In genomic region chr5:149380388-149380916, GRCm38 (mm10) we compare ENCODE assay signal across 9 mouse cellular contexts. TPM values are rescaled to one million over a fixed set of nuclear protein-coding genes. Genes with fewer than 3 reads are reported as not detected.
A peak's percentile ranks its signal among the peaks of the same experiment; 100 is the strongest.
DNase-seq lines count a peak whose midpoint lies in the region; ATAC-seq lines count a peak whose summit lies in the region.
"Had no signal": no experiment of that assay in that cellular context is flagged by ENCODE, and none has a peak within 500 bp of the region (broad histone marks: within the 10 kb centered on the region; RNA-seq: fewer than 3 reads in every experiment).

No protein-coding gene starts in this region.

- ATAC-seq in intestine, embryonic 15.5 days: no peak
- ATAC-seq in intestine, embryonic 16.5 days: no peak

- intact Hi-C loops in left cerebral cortex, postnatal 14 days (cut with DNase I): no loop called here

- H3K27ac ChIP-seq in intestine, embryonic 15.5 days: 0 out of 2 replicates have a peak overlapping the region, but pooled peaks have one; percentile 32
- H3K27ac ChIP-seq in intestine, embryonic 16.5 days (ENCODE audit: low read length): no peak overlapping the region
- H3K27ac ChIP-seq: embryonic facial prominence, embryonic 12.5 days had no signal

- H3K4me3 ChIP-seq in intestine, embryonic 15.5 days (replicated peaks): no peak overlapping the region
- no peak overlapping the region for H3K4me3 ChIP-seq in intestine, embryonic 16.5 days (ENCODE audit: low read length)
- H3K4me3 ChIP-seq: embryonic facial prominence, embryonic 12.5 days had no signal

- H3K4me1 ChIP-seq in intestine, embryonic 15.5 days (replicated peaks): peaks cover 38% of the 10 kb centered on the region
- peaks cover 23% of the 10 kb centered on the region for H3K4me1 ChIP-seq in intestine, embryonic 16.5 days (ENCODE audit: control insufficient read depth, insufficient read depth, low read length)

- H3K9ac ChIP-seq in intestine, embryonic 15.5 days: no peak overlapping the region
- no peak overlapping the region for H3K9ac ChIP-seq in intestine, embryonic 16.5 days (ENCODE audit: low read depth, low read length)
- H3K9ac ChIP-seq: embryonic facial prominence, embryonic 12.5 days had no signal

- no peaks in the 10 kb centered on the region for H3K27me3 ChIP-seq in intestine, embryonic 15.5 days (replicated peaks)
- no peaks in the 10 kb centered on the region for H3K27me3 ChIP-seq in intestine, embryonic 16.5 days (replicated peaks; ENCODE audit: control insufficient read depth, insufficient read depth, low read length)
- H3K27me3 ChIP-seq: embryonic facial prominence, embryonic 12.5 days had no signal

- no peaks in the 10 kb centered on the region for H3K36me3 ChIP-seq in intestine, embryonic 15.5 days
- no peaks in the 10 kb centered on the region for H3K36me3 ChIP-seq in intestine, embryonic 16.5 days (ENCODE audit: control insufficient read depth, insufficient read depth, low read length)
- H3K36me3 ChIP-seq: embryonic facial prominence, embryonic 12.5 days had no signal

- no peak overlapping the region for H3K4me2 ChIP-seq in intestine, embryonic 15.5 days (replicated peaks)
- no peak overlapping the region for H3K4me2 ChIP-seq in intestine, embryonic 16.5 days (ENCODE audit: low read depth, low read length)
- H3K4me2 ChIP-seq: embryonic facial prominence, embryonic 12.5 days had no signal

- peak; percentile 42 to 58 for DNase-seq in frontal cortex, postnatal 14 days (ENCODE audit: low spot score in 2 of 2)
- DNase-seq in left cerebral cortex, postnatal 14 days (ENCODE audit: low spot score in 2 of 2): peak; percentile 72 to 83
- peak; percentile 84 to 91 for DNase-seq in right cerebral cortex, postnatal 10 days (ENCODE audit: low spot score in 2 of 2)
- DNase-seq in heart, adult 18-20 months: no peak
- DNase-seq in thymus, postnatal 0 days (ENCODE audit: low spot score): no peak
- no peak for DNase-seq in cerebellum, adult 11 months

- WGBS in intestine, embryonic 15.5 days: 48% methylated on average over 8 of the region's 8 CpGs
- 49% methylated on average over 8 of the region's 8 CpGs for WGBS in intestine, embryonic 16.5 days

- no peaks in the 10 kb centered on the region for H3K9me3 ChIP-seq in intestine, embryonic 15.5 days
- H3K9me3 ChIP-seq in intestine, embryonic 16.5 days (ENCODE audit: control insufficient read depth, low read length): no peaks in the 10 kb centered on the region
- H3K9me3 ChIP-seq: embryonic facial prominence, embryonic 12.5 days had no signal

RNA-seq across cellular contexts. Expression of gene Medag, which starts 31.1 kb away (rescaled TPM):
- polyA plus RNA-seq in intestine, embryonic 15.5 days (2015; fragmentation: Nextera tagmentation; extraction: Ambion mirVana): 2.2 and 2.4 TPM in 2 replicates
- polyA plus RNA-seq in intestine, embryonic 16.5 days (2015; fragmentation: Nextera tagmentation; extraction: Ambion mirVana): 1.8 and 2.0 TPM in 2 replicates
- 1 to 10 TPM; 6.6 to 8.5 TPM for total RNA-seq in left cerebral cortex, postnatal 14 days (2021)
- 10 to 100 TPM in 1 of 2 experiments, 1 to 10 TPM in 1; 8.8 to 10.5 TPM for total RNA-seq in heart, adult 18-20 months (2021)
- 1.3 and 2.0 TPM in 2 replicates for polyA plus RNA-seq in thymus, postnatal 0 days (2015; fragmentation: Nextera tagmentation; extraction: Ambion mirVana)

RNA-seq across cellular contexts. Expression of gene Tex26, which starts 59.0 kb away (rescaled TPM):
- polyA plus RNA-seq in intestine, embryonic 15.5 days (2015; fragmentation: Nextera tagmentation; extraction: Ambion mirVana): 0.11 and 0.36 TPM in 2 replicates
- polyA plus RNA-seq in intestine, embryonic 16.5 days (2015; fragmentation: Nextera tagmentation; extraction: Ambion mirVana): 0.38 and 0.39 TPM in 2 replicates
- total RNA-seq in left cerebral cortex, postnatal 14 days (2021): not detected
- total RNA-seq in heart, adult 18-20 months (2021): not detected
- 0.44 and 0.91 TPM in 2 replicates for polyA plus RNA-seq in thymus, postnatal 0 days (2015; fragmentation: Nextera tagmentation; extraction: Ambion mirVana)

Comparison
In these comparisons a context has a peak if more than half of its experiments do, and no peak if none do; other contexts are left out.
1. DNase-seq: peak in frontal cortex, postnatal 14 days (2 of 2), left cerebral cortex, postnatal 14 days (2 of 2) and right cerebral cortex, postnatal 10 days (2 of 2); none in heart, adult 18-20 months (0 of 2), thymus, postnatal 0 days (single experiment) and cerebellum, adult 11 months (single experiment).